Mouse (Mus musculus) neural tube, embryonic 12.5 days (tissue): ENCODE data around the gene Sipa1l3. TPM values are rescaled to one million over a fixed set of nuclear protein-coding genes. Genes with fewer than 3 reads are reported as not detected.

Experiments
- ATAC-seq: fragments of 200-750 bp; cut with Nextera tagmentation; 2 replicates; pipeline ENCODE4 v1.8.0; 2017; ENCODE audit warnings: low read depth, mild to moderate bottlenecking, moderate TSS enrichment, moderate library complexity; ENCODE audit not compliant: low FRiP score
- H3K27ac ChIP-seq: fragments of 300-500 bp; sonication (generic); 2 replicates; pipeline ENCODE4 v1.5.1; 2016
- H3K27me3 ChIP-seq: fragments of 300-500 bp; sonication (generic); replicated peaks from 2 replicates; pipeline ENCODE4 v1.6.1; 2016; ENCODE audit warnings: mild to moderate bottlenecking
- H3K36me3 ChIP-seq: fragments of 300-500 bp; sonication (generic); 2 replicates; pipeline ENCODE4 v1.6.1; 2016; ENCODE audit warnings: mild to moderate bottlenecking
- H3K4me1 ChIP-seq: fragments of 300-500 bp; sonication (generic); 2 replicates; pipeline ENCODE4 v1.6.1; 2016
- H3K4me2 ChIP-seq: fragments of 300-500 bp; sonication (generic); replicated peaks from 2 replicates; pipeline ENCODE4 v1.6.1; 2016; ENCODE audit warnings: mild to moderate bottlenecking
- H3K4me3 ChIP-seq: fragments of 300-500 bp; sonication (generic); 2 replicates; pipeline ENCODE4 v1.5.1; 2016
- H3K9ac ChIP-seq: fragments of 300-500 bp; sonication (generic); 2 replicates; pipeline ENCODE4 v1.6.1; 2016; ENCODE audit warnings: mild to moderate bottlenecking
- H3K9me3 ChIP-seq: fragments of 300-500 bp; sonication (generic); 2 replicates; pipeline ENCODE4 v1.6.1; 2016; ENCODE audit warnings: mild to moderate bottlenecking
- WGBS: fragments of 180-500 bp; shearing (Covaris S2); methylation state at CpG from one replicate; pipeline ENCODE4 v1.1.7; 2016; 5-methylcytosine and 5-hydroxymethylcytosine counted together
- polyA plus RNA-seq: library from polyadenylated mRNA; unstranded; fragments of >200 nt; fragmentation: Nextera tagmentation; extraction: Ambion mirVana; gene quantifications from 2 replicates; pipeline ENCODE4 v1.2.1, GENCODE M21; 2016

The Sipa1l3 gene
- polyA plus RNA-seq, 1 experiment from 2014 or later, result 10.8 TPM

GRCm38 (mm10) chr7:29287481-29287880, 231.0 kb downstream of the Sipa1l3 start:
- Histone ChIP-seq H3K9ac (no peak overlapping the region), H3K27ac (no peak overlapping the region), H3K4me1 (peaks cover 26% of the 10 kb centered on the region), H3K27me3 (peaks cover 16% of the 10 kb centered on the region), H3K36me3 (no peaks in the 10 kb centered on the region), H3K4me2 (no peak overlapping the region), H3K4me3 (no peak overlapping the region), H3K9me3 (no peaks in the 10 kb centered on the region)
- 92% methylated on average over 7 of the region's 7 CpGs for WGBS
- ATAC-seq, result no peak

DNA sequence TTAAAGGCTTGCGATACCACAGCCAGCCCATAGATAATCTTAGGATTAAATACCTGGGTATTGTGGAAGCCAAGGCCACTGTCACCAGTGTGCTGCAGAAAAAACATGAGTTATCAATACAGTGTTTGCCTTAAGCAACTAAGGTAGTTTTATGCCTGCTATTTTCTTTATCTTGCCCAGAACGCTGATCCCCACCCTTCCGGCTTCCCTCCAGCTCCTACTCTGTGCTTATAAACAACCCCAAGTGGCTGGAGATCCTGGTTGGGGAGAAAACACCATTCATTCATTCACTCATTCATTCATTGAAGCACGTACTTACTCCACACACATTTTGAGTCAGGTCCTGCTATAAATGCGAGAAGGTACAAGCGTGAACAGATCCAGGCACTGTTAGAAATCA, 233.9 kb downstream of the Sipa1l3 start:
- H3K27ac ChIP-seq, result no peak overlapping the region
- H3K4me1 ChIP-seq, result peaks cover 19% of the 10 kb centered on the region
- H3K27me3 ChIP-seq, result peaks cover 39% of the 10 kb centered on the region
- H3K9ac ChIP-seq, result no peak overlapping the region
- H3K9me3 ChIP-seq, result no peaks in the 10 kb centered on the region
- no peaks in the 10 kb centered on the region for H3K36me3 ChIP-seq
- no peak overlapping the region for H3K4me2 ChIP-seq
- WGBS, result 93% methylated on average over 6 of the region's 6 CpGs
- H3K4me3 ChIP-seq, result no peak overlapping the region
- ATAC-seq, result no peak

- H3K4me1 ChIP-seq, result peaks cover 15% of the 10 kb centered on the region
- peaks cover 39% of the 10 kb centered on the region for H3K27me3 ChIP-seq
- H3K9me3 ChIP-seq, result no peaks in the 10 kb centered on the region
- no peak for ATAC-seq
- WGBS, result 84% methylated on average over 4 of the region's 4 CpGs
- H3K4me3 ChIP-seq, result no peak overlapping the region
- H3K27ac ChIP-seq, result no peak overlapping the region
- no peaks in the 10 kb centered on the region for H3K36me3 ChIP-seq
- H3K4me2 ChIP-seq, result no peak overlapping the region
- no peak overlapping the region for H3K9ac ChIP-seq
These were observed 234.6 kb downstream of the Sipa1l3 start for GRCm38 (mm10) chr7:29283876-29284275.

DNA sequence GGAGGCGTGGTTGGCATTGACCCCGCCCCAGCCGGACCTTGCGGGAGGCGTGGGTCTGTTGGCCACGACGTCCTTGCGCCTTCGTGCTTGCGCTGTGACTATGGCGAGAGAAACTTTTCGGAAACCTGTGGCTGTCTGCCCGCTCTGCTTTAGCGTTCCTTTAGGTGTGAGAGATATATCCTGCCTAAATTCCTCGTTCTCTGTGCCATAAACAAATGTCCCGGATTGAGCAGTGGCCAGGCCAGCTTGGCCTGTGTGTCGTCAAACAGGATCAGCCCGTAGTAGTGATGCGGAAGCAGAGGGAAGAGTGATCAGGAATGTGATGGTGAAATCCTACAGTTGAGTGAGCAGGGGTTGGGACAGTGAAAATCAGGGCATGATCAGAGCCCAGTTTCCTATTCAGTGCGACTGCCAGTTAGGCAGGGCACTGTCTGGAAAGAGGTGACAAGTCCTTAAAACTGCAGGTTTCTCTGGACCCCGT, 236.3 kb downstream of the Sipa1l3 start:
- peak overlapping the region; percentile 50 for H3K4me3 ChIP-seq
- no peaks in the 10 kb centered on the region for H3K36me3 ChIP-seq
- peak overlapping the region; percentile 55 for H3K9ac ChIP-seq
- peak overlapping the region; percentile 97 for H3K4me2 ChIP-seq
- no peak overlapping the region for H3K27ac ChIP-seq
- ATAC-seq, result no peak
- peaks cover 15% of the 10 kb centered on the region for H3K4me1 ChIP-seq
- H3K27me3 ChIP-seq, result peaks cover 38% of the 10 kb centered on the region
- no peaks in the 10 kb centered on the region for H3K9me3 ChIP-seq
- WGBS, result 10% methylated on average over 21 of the region's 21 CpGs

DNA sequence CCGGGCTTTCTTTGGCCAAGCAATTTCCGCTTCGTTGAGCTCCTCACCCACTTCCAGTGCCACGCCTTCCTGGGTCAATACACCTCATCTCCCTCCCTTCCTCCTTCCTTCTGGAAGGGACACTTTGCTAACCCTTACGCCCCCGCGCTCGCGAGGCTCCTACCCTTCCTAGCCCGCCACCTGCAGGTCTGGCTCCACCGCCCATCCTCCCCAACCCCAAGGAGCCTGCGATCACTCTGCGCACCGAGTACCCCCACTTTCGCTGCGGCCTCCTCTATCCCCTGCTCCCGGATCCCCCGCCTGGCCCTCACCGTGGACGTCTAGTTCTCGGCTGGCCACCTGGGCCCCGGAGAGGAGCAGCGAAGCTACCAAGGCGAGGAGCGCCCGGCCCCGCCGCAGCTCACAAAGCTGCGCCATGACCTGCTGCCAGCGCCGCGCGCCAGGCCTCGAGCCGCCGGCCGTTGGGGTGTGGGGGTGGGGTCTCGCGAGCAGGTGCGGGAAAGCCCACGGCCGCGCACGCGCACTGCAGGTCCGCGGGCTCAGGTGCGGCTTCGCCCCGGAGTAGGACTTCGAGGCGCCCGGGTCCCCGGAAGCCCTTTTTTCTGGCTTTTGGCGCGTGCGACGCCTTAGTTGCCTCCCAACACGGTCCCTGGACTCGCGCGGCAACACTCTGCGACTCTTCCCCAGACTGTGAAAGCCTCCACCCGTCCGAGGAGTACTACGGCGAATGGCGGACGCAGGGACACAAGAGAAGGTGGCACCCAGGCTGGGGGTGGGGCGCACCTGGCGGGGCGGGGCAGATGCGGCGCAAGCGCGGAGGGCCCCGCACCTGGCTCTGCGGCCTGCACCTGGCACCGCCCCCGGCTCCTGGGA, 237.0 kb downstream of the Sipa1l3 start, which contains the start of gene Spint2:
Gene Spint2 (minus strand): TSS at position 712 of the 873 bp plus-strand sequence.
- Histone ChIP-seq H3K27me3 (peaks cover 37% of the 10 kb centered on the region), H3K9ac (peak within 1 kb of the TSS; percentile 55), H3K4me3 (peak within 1 kb of the TSS; percentile 50), H3K4me2 (peak within 1 kb of the TSS; percentile 97), H3K4me1 (peaks cover 15% of the 10 kb centered on the region), H3K36me3 (no peaks in the 10 kb centered on the region), H3K9me3 (no peaks in the 10 kb centered on the region), H3K27ac (no peak within 1 kb of the TSS)
- under 1% methylated on average over 80 of the region's 80 CpGs for WGBS
- peak; percentile 56 for ATAC-seq

DNA sequence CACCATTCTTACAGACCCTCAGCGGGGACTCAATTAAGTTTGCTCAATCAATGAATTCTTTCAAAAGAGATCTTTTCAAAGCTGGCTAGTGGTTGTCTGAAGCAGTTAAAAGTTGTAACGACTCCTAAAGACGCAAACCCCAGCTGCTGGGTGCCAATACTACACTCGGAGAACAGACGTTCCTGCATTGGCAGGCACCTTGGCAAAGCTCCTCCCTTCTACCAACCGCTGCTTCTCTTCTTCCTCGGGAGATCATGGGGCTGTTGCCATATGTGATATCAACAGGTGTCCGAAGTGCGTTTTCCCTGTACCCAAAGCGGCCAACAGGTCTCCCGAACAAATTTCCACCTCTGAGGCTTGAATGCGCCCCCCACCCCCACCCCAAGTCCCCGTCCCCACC, 237.6 kb downstream of the Sipa1l3 start:
- Histone ChIP-seq H3K4me1 (peaks cover 15% of the 10 kb centered on the region), H3K9ac (no peak overlapping the region), H3K4me3 (peak overlapping the region; percentile 50), H3K27ac (no peak overlapping the region), H3K27me3 (peaks cover 37% of the 10 kb centered on the region), H3K4me2 (peak overlapping the region; percentile 97), H3K9me3 (no peaks in the 10 kb centered on the region), H3K36me3 (no peaks in the 10 kb centered on the region)
- ATAC-seq, result no peak
- 10% methylated on average over 13 of the region's 13 CpGs for WGBS

DNA sequence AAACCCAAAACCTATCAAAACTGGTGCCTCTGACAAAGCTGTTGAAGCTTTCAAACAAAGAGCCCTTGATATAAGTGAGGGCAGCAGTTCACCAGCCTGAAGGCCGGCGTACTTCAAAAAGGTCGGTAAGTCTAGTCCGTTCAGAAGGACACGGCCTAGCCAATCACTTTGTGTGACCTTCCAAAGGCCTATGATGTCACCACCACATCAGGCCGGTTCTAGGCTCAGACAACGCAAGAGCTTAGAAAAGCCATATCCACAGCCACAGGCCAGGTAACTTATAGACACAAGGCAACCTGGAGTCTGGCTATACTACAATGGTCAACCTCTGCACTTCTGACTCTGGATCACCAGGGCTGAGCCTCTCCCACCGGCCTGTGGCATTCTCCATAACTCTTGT, 238.5 kb downstream of the Sipa1l3 start:
- ATAC-seq, result no peak
- Histone ChIP-seq H3K27me3 (peaks cover 34% of the 10 kb centered on the region), H3K27ac (no peak overlapping the region), H3K4me1 (peaks cover 15% of the 10 kb centered on the region), H3K4me3 (no peak overlapping the region), H3K36me3 (no peaks in the 10 kb centered on the region), H3K9ac (no peak overlapping the region), H3K9me3 (no peaks in the 10 kb centered on the region), H3K4me2 (no peak overlapping the region)
- 86% methylated on average over 8 of the region's 8 CpGs for WGBS

- Histone ChIP-seq H3K27me3 (peaks cover 31% of the 10 kb centered on the region), H3K4me3 (no peak overlapping the region), H3K9ac (no peak overlapping the region), H3K4me2 (no peak overlapping the region), H3K36me3 (no peaks in the 10 kb centered on the region), H3K4me1 (peaks cover 15% of the 10 kb centered on the region), H3K27ac (no peak overlapping the region), H3K9me3 (no peaks in the 10 kb centered on the region)
- no peak for ATAC-seq
These were observed 239.2 kb downstream of the Sipa1l3 start for GRCm38 (mm10) chr7:29279261-29279660.

DNA sequence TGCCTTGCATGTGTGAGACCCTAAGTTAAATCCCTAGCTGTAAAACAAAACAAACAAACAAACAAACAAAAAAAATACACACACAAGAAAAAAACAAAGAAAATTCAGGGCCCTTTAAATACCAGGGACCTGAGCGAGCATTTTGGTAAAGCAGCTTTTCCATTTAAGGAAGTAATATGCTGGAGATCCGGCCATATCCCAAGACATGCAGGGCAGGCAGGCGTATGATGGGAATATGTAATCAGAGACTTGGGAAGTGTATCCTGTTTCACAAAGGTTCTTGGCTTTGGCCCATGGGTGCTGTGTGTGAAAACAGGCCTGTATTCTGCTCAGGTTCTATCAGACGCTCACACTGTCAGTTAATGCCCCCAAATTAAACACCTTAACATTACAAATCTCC, 240.9 kb downstream of the Sipa1l3 start:
- Histone ChIP-seq H3K9me3 (no peaks in the 10 kb centered on the region), H3K27me3 (peaks cover 27% of the 10 kb centered on the region), H3K9ac (no peak overlapping the region), H3K4me2 (no peak overlapping the region), H3K36me3 (no peaks in the 10 kb centered on the region), H3K4me3 (no peak overlapping the region), H3K4me1 (peaks cover 15% of the 10 kb centered on the region), H3K27ac (no peak overlapping the region)
- WGBS, result 89% methylated on average over 4 of the region's 4 CpGs
- ATAC-seq, result no peak

GRCm38 (mm10) chr7:29276715-29277114, 241.7 kb downstream of the Sipa1l3 start:
- no peak overlapping the region for H3K27ac ChIP-seq
- no peak overlapping the region for H3K4me3 ChIP-seq
- peaks cover 19% of the 10 kb centered on the region for H3K27me3 ChIP-seq
- peaks cover 10% of the 10 kb centered on the region for H3K4me1 ChIP-seq
- H3K9me3 ChIP-seq, result no peaks in the 10 kb centered on the region
- H3K9ac ChIP-seq, result no peak overlapping the region
- WGBS, result 84% methylated on average over 5 of the region's 5 CpGs
- no peaks in the 10 kb centered on the region for H3K36me3 ChIP-seq
- no peak for ATAC-seq
- H3K4me2 ChIP-seq, result no peak overlapping the region

- no peak for ATAC-seq
- Histone ChIP-seq H3K36me3 (no peaks in the 10 kb centered on the region), H3K9ac (no peak overlapping the region), H3K27ac (no peak overlapping the region), H3K9me3 (no peaks in the 10 kb centered on the region), H3K27me3 (no peaks in the 10 kb centered on the region), H3K4me2 (no peak overlapping the region), H3K4me3 (no peak overlapping the region), H3K4me1 (no peaks in the 10 kb centered on the region)
- 80% methylated on average over 8 of the region's 8 CpGs for WGBS
These were observed 246.6 kb downstream of the Sipa1l3 start for GRCm38 (mm10) chr7:29271687-29272465.

DNA sequence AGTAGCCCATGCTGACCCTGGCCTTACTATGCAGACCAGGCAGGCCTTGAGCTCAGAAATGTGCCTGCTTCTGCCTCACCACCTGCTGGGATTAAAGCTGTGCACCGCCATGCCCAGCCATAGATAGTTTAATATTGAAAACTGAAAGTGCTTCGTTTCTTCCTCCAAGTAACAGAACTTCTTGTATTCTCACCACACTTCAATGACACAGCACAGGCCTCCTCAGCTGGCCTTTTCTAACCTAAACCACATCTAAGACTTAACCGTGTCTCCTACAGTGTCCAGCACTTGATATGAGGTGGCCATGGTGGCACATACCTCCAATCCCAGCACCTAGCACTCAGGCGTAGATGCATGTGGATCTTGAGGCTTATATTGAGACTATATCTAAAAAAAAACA, 248.0 kb downstream of the Sipa1l3 start:
- Histone ChIP-seq H3K27me3 (no peaks in the 10 kb centered on the region), H3K36me3 (no peaks in the 10 kb centered on the region), H3K9ac (no peak overlapping the region), H3K4me3 (no peak overlapping the region), H3K4me2 (no peak overlapping the region), H3K4me1 (no peaks in the 10 kb centered on the region), H3K27ac (no peak overlapping the region), H3K9me3 (no peaks in the 10 kb centered on the region)
- ATAC-seq, result no peak
- WGBS, result 90% methylated on average over 4 of the region's 4 CpGs
